Comparison of ENCODE assay signal across 14 mouse cellular contexts in the genomic region with DNA sequence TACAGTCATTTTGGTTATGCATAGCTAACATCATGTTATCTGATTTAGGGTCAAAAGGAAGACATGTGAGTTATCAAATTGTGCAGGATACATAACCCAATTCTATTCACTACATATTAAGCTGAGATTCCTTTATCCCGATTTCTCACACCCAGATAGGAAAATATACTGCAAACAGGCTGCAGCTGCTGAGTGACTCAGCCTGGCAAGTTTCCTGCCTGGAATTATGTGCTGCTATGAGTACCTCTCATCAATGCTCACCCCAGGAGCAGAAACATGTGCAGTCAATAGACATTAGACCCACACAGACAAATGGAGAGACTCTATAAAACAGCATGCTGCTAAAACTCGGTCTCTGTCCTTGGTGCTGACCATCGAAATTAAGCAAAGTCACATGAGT. TPM values are rescaled to one million over a fixed set of nuclear protein-coding genes. Genes with fewer than 3 reads are reported as not detected.
DNase-seq lines count a peak whose midpoint lies in the region; ATAC-seq and TF ChIP-seq lines count a peak whose summit lies in the region.
"Had no signal": no experiment of that assay in that cellular context is flagged by ENCODE, and none has a peak within 500 bp of the region (broad histone marks: within the 10 kb centered on the region; RNA-seq: fewer than 3 reads in every experiment).

No protein-coding gene starts in this region.

- H3K4me2 ChIP-seq in kidney, postnatal 0 days (ENCODE audit: low read length) = no peak overlapping the region
- H3K4me2 ChIP-seq in kidney, embryonic 15.5 days = no peak overlapping the region
- H3K4me2 ChIP-seq in limb, embryonic 11.5 days (ENCODE audit: low read depth, severe bottlenecking) = no peak overlapping the region
- H3K4me2 ChIP-seq: heart, embryonic 13.5 days; liver, embryonic 13.5 days; midbrain, embryonic 11.5 days; stomach, embryonic 15.5 days had no signal

- no peaks in the 10 kb centered on the region for H3K36me3 ChIP-seq in kidney, postnatal 0 days (ENCODE audit: insufficient read depth, low read length)
- no peaks in the 10 kb centered on the region for H3K36me3 ChIP-seq in kidney, embryonic 15.5 days
- no peaks in the 10 kb centered on the region for H3K36me3 ChIP-seq in limb, embryonic 11.5 days (ENCODE audit: control insufficient read depth, insufficient read depth, low read length)
- H3K36me3 ChIP-seq: heart, embryonic 13.5 days; liver, embryonic 13.5 days; stomach, embryonic 15.5 days had no signal

- ATAC-seq in kidney, postnatal 0 days (replicated peaks; ENCODE audit: low FRiP score, low read depth) = no peak
- no peak for ATAC-seq in kidney, embryonic 15.5 days (replicated peaks; ENCODE audit: low FRiP score)
- no peak for ATAC-seq in limb, embryonic 11.5 days (ENCODE audit: insufficient number of reproducible peaks, low FRiP score, low TSS enrichment, low read depth)
- ATAC-seq in monocyte, adult 5-6 weeks (replicated peaks; ENCODE audit: insufficient number of reproducible peaks, low FRiP score, low TSS enrichment, poor library complexity, severe bottlenecking) = no peak
- no peak for ATAC-seq in erythroblast, adult 5-6 weeks (replicated peaks; ENCODE audit: low FRiP score, poor library complexity, severe bottlenecking)
- ATAC-seq: intestine, embryonic 16.5 days had no signal

- H3K27me3 ChIP-seq in kidney, postnatal 0 days (ENCODE audit: insufficient read depth, low read length) = no peaks in the 10 kb centered on the region
- no peaks in the 10 kb centered on the region for H3K27me3 ChIP-seq in kidney, embryonic 15.5 days
- no peaks in the 10 kb centered on the region for H3K27me3 ChIP-seq in limb, embryonic 11.5 days (ENCODE audit: control insufficient read depth, insufficient read depth, low read length)
- H3K27me3 ChIP-seq: heart, embryonic 13.5 days; liver, embryonic 13.5 days; stomach, embryonic 15.5 days had no signal

- 67% methylated on average over 3 of the region's 3 CpGs for WGBS in kidney, postnatal 0 days
- WGBS in kidney, embryonic 15.5 days = 70% methylated on average over 3 of the region's 3 CpGs
- WGBS in limb, embryonic 11.5 days = 69% methylated on average over 3 of the region's 3 CpGs

- no peak overlapping the region for H3K27ac ChIP-seq in kidney, postnatal 0 days
- no peak overlapping the region for H3K27ac ChIP-seq in kidney, embryonic 15.5 days
- H3K27ac ChIP-seq in limb, embryonic 11.5 days (replicated peaks; ENCODE audit: low read depth, low read length) = no peak overlapping the region
- H3K27ac ChIP-seq: heart, embryonic 13.5 days; liver, embryonic 13.5 days; stomach, embryonic 15.5 days had no signal

- TF ChIP-seq CTCF in kidney, postnatal 0 days (IDR thresholded peaks at IDR 0.05; ENCODE audit: low read depth) = no peak

- DNase-seq in kidney, postnatal 0 days (ENCODE audit: low spot score) = peak; percentile 5
- DNase-seq in Muller cell, postnatal 12 days (ENCODE audit: inconsistent ontology term) = peak; percentile 15
- DNase-seq in forelimb bud, embryonic 11.5 days (ENCODE audit: low read depth, low spot score) = peak; percentile 39
- peak; percentile 47 for DNase-seq in limb, embryonic 11.5 days (ENCODE audit: low spot score)
- DNase-seq in cerebellum, adult 8-10 months = no peak
- DNase-seq: cerebellum, postnatal 14 days; liver, embryonic 13.5 days had no signal

- no peaks in the 10 kb centered on the region for H3K9me3 ChIP-seq in kidney, postnatal 0 days (replicated peaks; ENCODE audit: low read length)
- no peaks in the 10 kb centered on the region for H3K9me3 ChIP-seq in kidney, embryonic 15.5 days (replicated peaks)
- H3K9me3 ChIP-seq in limb, embryonic 11.5 days (ENCODE audit: control insufficient read depth, low read length) = no peaks in the 10 kb centered on the region
- H3K9me3 ChIP-seq: liver, embryonic 13.5 days; stomach, embryonic 15.5 days had no signal

- no peak overlapping the region for H3K4me3 ChIP-seq in kidney, postnatal 0 days (replicated peaks; ENCODE audit: low read depth, low read length)
- no peak overlapping the region for H3K4me3 ChIP-seq in kidney, embryonic 15.5 days (replicated peaks)
- H3K4me3 ChIP-seq in limb, embryonic 11.5 days (ENCODE audit: low read depth, low read length) = no peak overlapping the region
- H3K4me3 ChIP-seq: heart, embryonic 13.5 days; liver, embryonic 13.5 days; stomach, embryonic 15.5 days had no signal

- H3K9ac ChIP-seq in kidney, postnatal 0 days (ENCODE audit: low read depth, low read length) = no peak overlapping the region
- no peak overlapping the region for H3K9ac ChIP-seq in kidney, embryonic 15.5 days
- no peak overlapping the region for H3K9ac ChIP-seq in limb, embryonic 11.5 days (ENCODE audit: low read length)
- H3K9ac ChIP-seq: heart, embryonic 13.5 days; liver, embryonic 13.5 days; stomach, embryonic 15.5 days had no signal

- H3K4me1 ChIP-seq in kidney, postnatal 0 days (replicated peaks; ENCODE audit: insufficient read depth, low read length) = no peaks in the 10 kb centered on the region
- H3K4me1 ChIP-seq in kidney, embryonic 15.5 days = no peaks in the 10 kb centered on the region
- H3K4me1 ChIP-seq in limb, embryonic 11.5 days (ENCODE audit: control insufficient read depth, insufficient read depth, low read length) = no peaks in the 10 kb centered on the region
- H3K4me1 ChIP-seq: heart, embryonic 13.5 days; liver, embryonic 13.5 days; stomach, embryonic 15.5 days had no signal

RNA-seq across cellular contexts. Expression of a gene that starts 32.1 kb away (rescaled TPM):
- polyA plus RNA-seq in kidney, postnatal 0 days (2015; fragmentation: Nextera tagmentation; extraction: Ambion mirVana) = 1.0 and 1.2 TPM in 2 replicates
- polyA plus RNA-seq in kidney, embryonic 15.5 days (2015; fragmentation: Nextera tagmentation; extraction: Ambion mirVana) = 1.4 and 2.6 TPM in 2 replicates
- 0.57 and 1.5 TPM in 2 replicates for polyA plus RNA-seq in limb, embryonic 11.5 days (2014; fragmentation: Nextera tagmentation; extraction: Ambion mirVana)
- not detected in 3 replicates for total RNA-seq in monocyte, adult 5-6 weeks (2017)
- not detected in 2 replicates for total RNA-seq in erythroblast, adult 5-6 weeks (2015; ENCODE audit: low replicate concordance)
- total RNA-seq in erythroblast, adult 5-6 weeks (2017; ENCODE audit: low replicate concordance) = not detected in 2 replicates
- polyA plus RNA-seq: liver, embryonic 13.5 days had no signal
